In genomic region chr4:46041761-46042504, GRCm38 (mm10) we compare ENCODE assay signal across 11 mouse cellular contexts. TPM values are rescaled to one million over a fixed set of nuclear protein-coding genes. Genes with fewer than 3 reads are reported as not detected.
DNase-seq lines count a peak whose midpoint lies in the region; ATAC-seq and TF ChIP-seq lines count a peak whose summit lies in the region.
"Had no signal": no experiment of that assay in that cellular context is flagged by ENCODE, and none has a peak within 500 bp of the region (broad histone marks: within the 10 kb centered on the region; RNA-seq: fewer than 3 reads in every experiment).

No protein-coding gene starts in this region.

- H3K36me3 ChIP-seq in erythroblast, embryonic 14.5 days (ENCODE audit: control insufficient read depth): peaks cover 72% of the 10 kb centered on the region
- peaks cover 26% of the 10 kb centered on the region for H3K36me3 ChIP-seq in liver, embryonic 16.5 days (ENCODE audit: control insufficient read depth, insufficient read depth)

- H3K9ac ChIP-seq in liver, embryonic 16.5 days (ENCODE audit: low read depth, low read length): peak overlapping the region; percentile 92

- no peak for TF ChIP-seq CTCF in layer of hippocampus, adult 2 months (conservative IDR thresholded peaks at IDR 0.05)
- TF ChIP-seq CTCF in bone marrow, adult 2 months (IDR thresholded peaks at IDR 0.05; ENCODE audit: control insufficient read depth, insufficient read depth, low read length): no peak

- H3K9me3 ChIP-seq in erythroblast, embryonic 14.5 days (ENCODE audit: control insufficient read depth, low read length): no peaks in the 10 kb centered on the region
- H3K9me3 ChIP-seq in liver, embryonic 16.5 days (replicated peaks; ENCODE audit: control insufficient read depth, low read length): no peaks in the 10 kb centered on the region

- H3K27ac ChIP-seq in layer of hippocampus, adult 2 months: peak overlapping the region; percentile 94
- peak overlapping the region; percentile 74; the same call in 1 of the 2 replicates for H3K27ac ChIP-seq in bone marrow, adult 2 months (ENCODE audit: control insufficient read depth, insufficient read depth, low read depth, low read length, poor library complexity)
- peak overlapping the region; percentile 98 for H3K27ac ChIP-seq in liver, embryonic 16.5 days (ENCODE audit: low read length)

- no peak for DNase-seq in layer of hippocampus, adult 2 months (ENCODE audit: low spot score in 2 of 2)
- no peak for DNase-seq in layer of hippocampus, adult 9-10 months (ENCODE audit: low spot score)
- DNase-seq in right cerebral cortex, postnatal 36 days (ENCODE audit: low spot score in 2 of 2): no peak
- DNase-seq in kidney, adult 8-10 months: no peak

- peaks cover 79% of the 10 kb centered on the region for H3K4me1 ChIP-seq in erythroblast, embryonic 14.5 days (ENCODE audit: control insufficient read depth)
- H3K4me1 ChIP-seq in bone marrow, adult 2 months (ENCODE audit: control insufficient read depth, insufficient read depth, low read length): no peaks in the 10 kb centered on the region; the same call in 1 of the 2 replicates
- peaks cover 30% of the 10 kb centered on the region for H3K4me1 ChIP-seq in liver, embryonic 16.5 days (ENCODE audit: control insufficient read depth, low read depth, low read length)

- TF ChIP-seq POLR2A in bone marrow, adult 2 months (IDR thresholded peaks at IDR 0.05; ENCODE audit: borderline replicate concordance, control insufficient read depth, low read depth, low read length): no peak

- ATAC-seq in erythroblast, adult 5-6 weeks (replicated peaks; ENCODE audit: low FRiP score, poor library complexity, severe bottlenecking): no peak
- peak; percentile 33 for ATAC-seq in liver, embryonic 16.5 days (ENCODE audit: low read depth)
- ATAC-seq: activated CD4-positive, CD25-positive, alpha-beta regulatory T cell, adult 4 months; inflammation-experienced regulatory T-cells, adult 6 months; midbrain, embryonic 16.5 days had no signal

- peaks cover 26% of the 10 kb centered on the region for H3K27me3 ChIP-seq in erythroblast, embryonic 14.5 days (ENCODE audit: control insufficient read depth)
- H3K27me3 ChIP-seq in liver, embryonic 16.5 days (ENCODE audit: control insufficient read depth, insufficient read depth, low read depth, low read length): peaks cover 14% of the 10 kb centered on the region; the same call in 1 of the 2 replicates

- peak overlapping the region; percentile 90 for H3K4me3 ChIP-seq in erythroblast, embryonic 14.5 days (replicated peaks)
- peak overlapping the region; percentile 6; the same call in 1 of the 2 replicates for H3K4me3 ChIP-seq in layer of hippocampus, adult 2 months
- peak overlapping the region; percentile 45 for H3K4me3 ChIP-seq in bone marrow, adult 2 months (replicated peaks; ENCODE audit: control insufficient read depth, low read depth, low read length)
- H3K4me3 ChIP-seq in liver, embryonic 16.5 days (ENCODE audit: low read depth, low read length): peak overlapping the region; percentile 93

- 73% methylated on average over 7 of the region's 7 CpGs for WGBS in bone marrow, adult 2 months
- WGBS in liver, embryonic 16.5 days (ENCODE audit: insufficient replicate concordance): 11% methylated on average over 7 of the region's 7 CpGs

- peak overlapping the region; percentile 80 for H3K4me2 ChIP-seq in liver, embryonic 16.5 days (ENCODE audit: low read depth, low read length)

RNA-seq across cellular contexts. Expression of gene Tmod1, which starts 3.2 kb away (rescaled TPM):
- polyA plus RNA-seq in erythroblast, embryonic 14.5 days (2012): 22.7 and 25.0 TPM in 2 replicates
- 129 and 139 TPM in 2 replicates for total RNA-seq in erythroblast, adult 5-6 weeks (2015; ENCODE audit: low replicate concordance)
- 146 and 185 TPM in 2 replicates for total RNA-seq in erythroblast, adult 5-6 weeks (2017; ENCODE audit: low replicate concordance)
- total RNA-seq in layer of hippocampus, adult 2 months (2021): 10 to 100 TPM; 21.5 to 25.9 TPM
- 41.9 and 46.9 TPM in 2 replicates for polyA plus RNA-seq in bone marrow, adult 2 months (2011; ENCODE audit: insufficient read depth, insufficient read length, low replicate concordance, missing spikeins)
- 50.0 and 52.5 TPM in 2 replicates for polyA plus RNA-seq in liver, embryonic 16.5 days (2015; fragmentation: Nextera tagmentation; extraction: Ambion mirVana)

Comparison
In these comparisons a context has a peak if more than half of its experiments do, and no peak if none do; other contexts are left out.
1. H3K4me3 ChIP-seq: peak in every context shown above with its lines; median percentile 93 in liver, embryonic 16.5 days; 90 in erythroblast, embryonic 14.5 days; 45 in bone marrow, adult 2 months; 6 in layer of hippocampus, adult 2 months.